Mouse (Mus musculus): ENCODE results near the gene Rasa4. TPM values are rescaled to one million over a fixed set of nuclear protein-coding genes. Genes with fewer than 3 reads are reported as not detected.

Rasa4 gene
- polyA plus RNA-seq (2015; fragmentation: Illumina TruSeq; extraction: RNeasy Lipid Tissue Mini Kit (QIAGEN cat#74804); ENCODE audit: insufficient read depth, low replicate concordance), result 30.2 TPM

GRCm38 (mm10) chr5:136083669-136084107, at the start of gene Rasa4:
Gene Rasa4 (plus strand): TSS chr5:136083916.

GRCm38 (mm10) chr5:136038258-136039214, 45.2 kb upstream of the Rasa4 start, which contains the start of gene Upk3b:
Gene Upk3b (plus strand): TSS chr5:136038496.

GRCm38 (mm10) chr5:136054301-136055077, 29.2 kb upstream of the Rasa4 start, which contains the start of gene Upk3bl:
Gene Upk3bl (plus strand): TSS chr5:136054492.

GRCm38 (mm10) chr5:136115891-136116783, 32.4 kb downstream of the Rasa4 start, which contains the start of gene Polr2j:
Gene Polr2j (plus strand): TSS chr5:136116631.

GRCm38 (mm10) chr5:136135571-136136291, 52.0 kb downstream of the Rasa4 start, which contains the start of the genes Lrwd1 and Alkbh4:
Gene Lrwd1 (minus strand): TSS chr5:136136074.
Gene Alkbh4 (plus strand): TSS chr5:136136146.

Other genes starting within 250 kb of the Rasa4 start
- 4.7 TPM for gene Hspb1, start 196.0 kb upstream of the Rasa4 start, polyA plus RNA-seq (2015; fragmentation: Illumina TruSeq; extraction: RNeasy Lipid Tissue Mini Kit (QIAGEN cat#74804); ENCODE audit: insufficient read depth, low replicate concordance)
- 66.9 TPM for gene Ywhag, start 149.3 kb upstream of the Rasa4 start, polyA plus RNA-seq (2015; fragmentation: Illumina TruSeq; extraction: RNeasy Lipid Tissue Mini Kit (QIAGEN cat#74804); ENCODE audit: insufficient read depth, low replicate concordance)
- 1.8 TPM for gene Ssc4d, start 109.4 kb upstream of the Rasa4 start, polyA plus RNA-seq (2015; fragmentation: Illumina TruSeq; extraction: RNeasy Lipid Tissue Mini Kit (QIAGEN cat#74804); ENCODE audit: insufficient read depth, low replicate concordance)
- gene Zp3, start 103.8 kb upstream of the Rasa4 start, polyA plus RNA-seq (2015; fragmentation: Illumina TruSeq; extraction: RNeasy Lipid Tissue Mini Kit (QIAGEN cat#74804); ENCODE audit: insufficient read depth, low replicate concordance), result not detected
- gene Dtx2, start 89.1 kb upstream of the Rasa4 start, polyA plus RNA-seq (2015; fragmentation: Illumina TruSeq; extraction: RNeasy Lipid Tissue Mini Kit (QIAGEN cat#74804); ENCODE audit: insufficient read depth, low replicate concordance), result 8.0 TPM
- gene Upk3b, start 45.4 kb upstream of the Rasa4 start, polyA plus RNA-seq (2015; fragmentation: Illumina TruSeq; extraction: RNeasy Lipid Tissue Mini Kit (QIAGEN cat#74804); ENCODE audit: insufficient read depth, low replicate concordance), result 2.3 TPM
- not detected for gene Upk3bl, start 29.4 kb upstream of the Rasa4 start, polyA plus RNA-seq (2015; fragmentation: Illumina TruSeq; extraction: RNeasy Lipid Tissue Mini Kit (QIAGEN cat#74804); ENCODE audit: insufficient read depth, low replicate concordance)
- 43.7 TPM for gene Polr2j, start 32.7 kb downstream of the Rasa4 start, polyA plus RNA-seq (2015; fragmentation: Illumina TruSeq; extraction: RNeasy Lipid Tissue Mini Kit (QIAGEN cat#74804); ENCODE audit: insufficient read depth, low replicate concordance)
- gene Lrwd1, start 52.2 kb downstream of the Rasa4 start, polyA plus RNA-seq (2015; fragmentation: Illumina TruSeq; extraction: RNeasy Lipid Tissue Mini Kit (QIAGEN cat#74804); ENCODE audit: insufficient read depth, low replicate concordance), result 14.6 TPM
- 8.5 TPM for gene Alkbh4, start 52.2 kb downstream of the Rasa4 start, polyA plus RNA-seq (2015; fragmentation: Illumina TruSeq; extraction: RNeasy Lipid Tissue Mini Kit (QIAGEN cat#74804); ENCODE audit: insufficient read depth, low replicate concordance)
- 51.7 TPM for gene Orai2, start 86.8 kb downstream of the Rasa4 start, polyA plus RNA-seq (2015; fragmentation: Illumina TruSeq; extraction: RNeasy Lipid Tissue Mini Kit (QIAGEN cat#74804); ENCODE audit: insufficient read depth, low replicate concordance)
- gene Prkrip1, start 115.0 kb downstream of the Rasa4 start, polyA plus RNA-seq (2015; fragmentation: Illumina TruSeq; extraction: RNeasy Lipid Tissue Mini Kit (QIAGEN cat#74804); ENCODE audit: insufficient read depth, low replicate concordance), result 18.4 TPM
- 5.0 TPM for gene Sh2b2, start 162.6 kb downstream of the Rasa4 start, polyA plus RNA-seq (2015; fragmentation: Illumina TruSeq; extraction: RNeasy Lipid Tissue Mini Kit (QIAGEN cat#74804); ENCODE audit: insufficient read depth, low replicate concordance)